8 mouse cellular contexts compared by ENCODE assay signal in the genomic region with DNA sequence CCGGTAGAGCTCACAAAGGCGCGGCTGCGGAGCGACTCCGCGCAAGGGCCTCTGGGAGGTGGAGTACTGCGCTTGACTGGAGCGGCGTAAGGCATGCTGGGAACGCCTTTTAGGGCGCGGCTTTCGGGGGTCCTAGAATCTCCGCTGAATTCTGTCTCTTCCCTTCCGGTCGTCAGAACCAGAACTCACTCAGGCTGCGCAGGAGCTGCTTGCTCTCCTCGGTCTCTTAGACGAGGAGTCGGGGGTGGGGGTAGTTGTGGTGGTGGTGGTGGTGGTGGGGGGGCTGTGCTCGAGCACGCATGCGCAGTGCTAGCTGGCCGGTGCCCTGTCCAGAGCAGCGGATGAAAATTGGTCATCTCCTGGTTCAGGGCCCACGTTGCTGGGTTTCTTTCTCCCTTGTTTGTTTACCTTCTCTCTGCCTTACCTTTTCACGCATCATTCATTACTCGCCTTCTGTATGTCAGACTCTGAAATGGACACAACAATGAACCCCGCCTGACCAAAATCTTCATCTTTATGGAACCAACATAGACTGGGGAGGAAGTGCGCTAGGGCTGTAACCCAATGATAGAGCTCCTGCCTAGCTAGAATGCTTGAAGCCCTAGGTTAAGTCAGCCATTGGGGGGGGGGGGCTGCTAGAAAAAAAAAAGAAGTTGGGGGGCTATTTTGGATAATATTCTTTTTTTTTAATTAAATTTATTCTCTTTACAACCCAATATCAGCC. TPM values are rescaled to one million over a fixed set of nuclear protein-coding genes. Genes with fewer than 3 reads are reported as not detected.
DNase-seq lines count a peak whose midpoint lies in the region; ATAC-seq and TF ChIP-seq lines count a peak whose summit lies in the region.

TSS of gene Zfp583 (minus strand) at position 53 of the 724 bp plus-strand sequence.

- peak; percentile 75 for DNase-seq in CD4-positive helper T cell, adult 2 months (ENCODE audit: low read depth, low spot score)
- DNase-seq in c-Kit-positive CD71-negative TER-119-negative erythroid progenitor cells, embryonic 14.5 days (ENCODE audit: low read depth), result peak; percentile 61
- DNase-seq in fibroblast of lung, adult 2 months (ENCODE audit: low read depth), result peak; percentile 63
- DNase-seq in kidney, postnatal 0 days (ENCODE audit: low spot score), result peak; percentile 94
- DNase-seq in liver, embryonic 11.5 days (ENCODE audit: low spot score), result peak; percentile 80
- DNase-seq in spleen, postnatal 4 days (ENCODE audit: low spot score in 2 of 2), result peak; percentile 71 to 84

- H3K79me2 ChIP-seq in myocyte (ENCODE audit: control insufficient read depth, insufficient read depth), result no peaks in the 10 kb centered on the region

- peak within 1 kb of the TSS; percentile 75 for H3K27ac ChIP-seq in heart, embryonic 13.5 days (replicated peaks)
- peak within 1 kb of the TSS; percentile 68 for H3K27ac ChIP-seq in kidney, postnatal 0 days
- peak within 1 kb of the TSS; percentile 69 for H3K27ac ChIP-seq in liver, embryonic 11.5 days (ENCODE audit: low read depth, low read length)

- H3K4me3 ChIP-seq in heart, embryonic 13.5 days, result peak within 1 kb of the TSS; percentile 72
- H3K4me3 ChIP-seq in kidney, postnatal 0 days (replicated peaks; ENCODE audit: low read depth, low read length), result peak within 1 kb of the TSS; percentile 51
- peak within 1 kb of the TSS; percentile 70 for H3K4me3 ChIP-seq in liver, embryonic 11.5 days (ENCODE audit: low read depth, low read length)
- peak within 1 kb of the TSS; percentile 24 for H3K4me3 ChIP-seq in myocyte

- TF ChIP-seq CTCF in kidney, postnatal 0 days (IDR thresholded peaks at IDR 0.05; ENCODE audit: low read depth), result no peak

- no peaks in the 10 kb centered on the region for H3K27me3 ChIP-seq in heart, embryonic 13.5 days (replicated peaks)
- H3K27me3 ChIP-seq in kidney, postnatal 0 days (ENCODE audit: insufficient read depth, low read length), result no peaks in the 10 kb centered on the region
- no peaks in the 10 kb centered on the region for H3K27me3 ChIP-seq in liver, embryonic 11.5 days (replicated peaks; ENCODE audit: control insufficient read depth, insufficient read depth, low read length)
- H3K27me3 ChIP-seq in myocyte (ENCODE audit: control insufficient read depth, insufficient read depth, insufficient read length), result no peaks in the 10 kb centered on the region

- no peak for TF ChIP-seq POLR2A in myocyte (IDR thresholded peaks at IDR 0.05; ENCODE audit: insufficient read length, low read depth)

- peaks cover 17% of the 10 kb centered on the region for H3K36me3 ChIP-seq in heart, embryonic 13.5 days
- H3K36me3 ChIP-seq in kidney, postnatal 0 days (ENCODE audit: insufficient read depth, low read length), result no peaks in the 10 kb centered on the region
- 0 out of 2 replicates have a peak, but pooled peaks cover 2% of the 10 kb centered on the region for H3K36me3 ChIP-seq in liver, embryonic 11.5 days (ENCODE audit: control insufficient read depth, insufficient read depth, low read length)
- H3K36me3 ChIP-seq in myocyte (ENCODE audit: control insufficient read depth, insufficient read depth), result no peaks in the 10 kb centered on the region

- peak; percentile 84 for ATAC-seq in heart, embryonic 13.5 days (ENCODE audit: extremely low read depth, insufficient number of reproducible peaks, low FRiP score, low TSS enrichment)
- ATAC-seq in kidney, postnatal 0 days (replicated peaks; ENCODE audit: low FRiP score, low read depth), result peak; percentile 94
- peak; percentile 92 for ATAC-seq in liver, embryonic 11.5 days (replicated peaks; ENCODE audit: low FRiP score)

- H3K9me3 ChIP-seq in heart, embryonic 13.5 days, result no peaks in the 10 kb centered on the region
- no peaks in the 10 kb centered on the region for H3K9me3 ChIP-seq in kidney, postnatal 0 days (replicated peaks; ENCODE audit: low read length)
- no peaks in the 10 kb centered on the region for H3K9me3 ChIP-seq in liver, embryonic 11.5 days (ENCODE audit: control insufficient read depth, low read length)

- no peak within 1 kb of the TSS for H3ac ChIP-seq in myocyte (ENCODE audit: control insufficient read depth, insufficient read length)

- peaks cover 14% of the 10 kb centered on the region for H3K4me1 ChIP-seq in heart, embryonic 13.5 days
- no peaks in the 10 kb centered on the region for H3K4me1 ChIP-seq in kidney, postnatal 0 days (replicated peaks; ENCODE audit: insufficient read depth, low read length)
- peaks cover 6% of the 10 kb centered on the region; the same call in 1 of the 2 replicates for H3K4me1 ChIP-seq in liver, embryonic 11.5 days (replicated peaks; ENCODE audit: control insufficient read depth, insufficient read depth, low read length)

- H3K4me2 ChIP-seq in heart, embryonic 13.5 days, result peak within 1 kb of the TSS; percentile 84
- peak within 1 kb of the TSS; percentile 69 for H3K4me2 ChIP-seq in kidney, postnatal 0 days (ENCODE audit: low read length)
- H3K4me2 ChIP-seq in liver, embryonic 11.5 days, result peak within 1 kb of the TSS; percentile 84
- H3K4me2 ChIP-seq in myocyte (ENCODE audit: low read depth), result peak within 1 kb of the TSS; percentile 18

- WGBS in heart, embryonic 13.5 days, result 5% methylated on average over 31 of the region's 31 CpGs
- WGBS in kidney, postnatal 0 days, result 6% methylated on average over 31 of the region's 31 CpGs
- WGBS in liver, embryonic 11.5 days, result 4% methylated on average over 31 of the region's 31 CpGs

- peak within 1 kb of the TSS; percentile 93 for H3K9ac ChIP-seq in heart, embryonic 13.5 days
- H3K9ac ChIP-seq in kidney, postnatal 0 days (ENCODE audit: low read depth, low read length), result peak within 1 kb of the TSS; percentile 76
- peak within 1 kb of the TSS; percentile 88 for H3K9ac ChIP-seq in liver, embryonic 11.5 days (ENCODE audit: low read depth, low read length)

TF ChIP-seq in myocyte, 11 proteins besides CTCF, POLR2A, EP300 and RAD21:
- TF ChIP-seq REST (IDR thresholded peaks at IDR 0.05; ENCODE audit: insufficient read depth, insufficient read length) (no peak), POLR2AphosphoS2 (IDR thresholded peaks at IDR 0.05; ENCODE audit: insufficient read length, low read depth) (no peak)

RNA-seq across cellular contexts. Expression of gene Zfp583, which starts in this region (rescaled TPM):
- 2.7 and 4.6 TPM in 2 replicates for polyA plus RNA-seq in heart, embryonic 13.5 days (2015; fragmentation: Nextera tagmentation; extraction: Ambion mirVana)
- polyA plus RNA-seq in kidney, postnatal 0 days (2015; fragmentation: Nextera tagmentation; extraction: Ambion mirVana), result 3.2 and 4.2 TPM in 2 replicates
- 3.8 and 4.6 TPM in 2 replicates for polyA plus RNA-seq in liver, embryonic 11.5 days (2014; fragmentation: Nextera tagmentation; extraction: Ambion mirVana)
- polyA plus RNA-seq in myocyte (2012; fragmentation: generic; extraction: Trizol), result 0.80 TPM

Comparison
In these comparisons a context has a peak if more than half of its experiments do, and no peak if none do; other contexts are left out.
1. Peak in every context shown above with its lines: DNase-seq, ATAC-seq, H3K4me3 ChIP-seq and H3K27ac ChIP-seq.
2. H3K4me2 ChIP-seq: peak in every context shown above with its lines; median percentile 84 in heart, embryonic 13.5 days; 84 in liver, embryonic 11.5 days; 69 in kidney, postnatal 0 days; 18 in myocyte.